Mouse (Mus musculus) c-Kit-positive CD71-positive TER-119-negative erythroid progenitor cells, embryonic 14.5 days (primary cell): ENCODE measurements around the gene Mylk3.

Source experiments
- DNase-seq: peaks from one replicate; pipeline ENCODE4 v3.0.0-alpha.2; 2013; ENCODE audit warnings: low read depth

The Mylk3 gene

GRCm38 (mm10) chr8:85321981-85322380, 64.2 kb downstream of the Mylk3 start:
- DNase-seq: no peak

- peak; percentile 65 for DNase-seq
Observed at GRCm38 (mm10) chr8:85318534-85318933, 67.6 kb downstream of the Mylk3 start.

- no peak for DNase-seq
Observed at GRCm38 (mm10) chr8:85313036-85313435, 73.1 kb downstream of the Mylk3 start.

GRCm38 (mm10) chr8:85311743-85312142, 74.4 kb downstream of the Mylk3 start:
- no peak for DNase-seq

- no peak for DNase-seq
Observed at GRCm38 (mm10) chr8:85308564-85308963, 77.6 kb downstream of the Mylk3 start.

GRCm38 (mm10) chr8:85303531-85303930, 82.6 kb downstream of the Mylk3 start:
- DNase-seq: no peak

GRCm38 (mm10) chr8:85302931-85303330, 83.2 kb downstream of the Mylk3 start:
- DNase-seq: no peak

GRCm38 (mm10) chr8:85301941-85302340, 84.2 kb downstream of the Mylk3 start:
- no peak for DNase-seq

- DNase-seq: peak; percentile 96
Observed at GRCm38 (mm10) chr8:85299434-85300077, 86.6 kb downstream of the Mylk3 start, which contains the start of the genes Orc6 and Vps35. Orc6 (plus strand) TSS chr8:85299632. Vps35 (minus strand) TSS chr8:85299802.

GRCm38 (mm10) chr8:85298600-85299433, 87.3 kb downstream of the Mylk3 start:
- peak; percentile 50 for DNase-seq

- DNase-seq: no peak
Observed at GRCm38 (mm10) chr8:85286846-85287245, 99.3 kb downstream of the Mylk3 start.
